Mouse (Mus musculus) brain, adult 2 months (tissue): ENCODE measurements around the gene Yif1a.

Source experiments
- DNase-seq: peaks from one replicate; pipeline ENCODE4 v3.0.0; 2011; ENCODE audit warnings: low read depth, low spot score

Gene Yif1a

GRCm38 (mm10) chr19:5087884-5088728 is at the start of gene Yif1a:
Gene Yif1a (plus strand): TSS chr19:5088538.
- peak; percentile 100 for DNase-seq

GRCm38 (mm10) chr19:5038709-5039156 is 49.6 kb upstream of the Yif1a start, which contains the start of the genes B4gat1 and AC124502.3:
Gene B4gat1 (plus strand): TSS chr19:5038826.
Gene AC124502.3 (plus strand): TSS chr19:5038891.
- DNase-seq = peak; percentile 97

- no peak for DNase-seq
Measured at GRCm38 (mm10) chr19:5039301-5040114, 48.8 kb upstream of the Yif1a start.

- peak; percentile 98 for DNase-seq
Measured at GRCm38 (mm10) chr19:5040862-5041523, 47.3 kb upstream of the Yif1a start, which contains the start of gene Brms1. Gene Brms1 (plus strand): TSS chr19:5041354.

GRCm38 (mm10) chr19:5041588-5041987 is 46.8 kb upstream of the Yif1a start:
- no peak for DNase-seq

- DNase-seq = peak; percentile 73
Measured at GRCm38 (mm10) chr19:5045531-5045930, 42.8 kb upstream of the Yif1a start.

- peak; percentile 82 for DNase-seq
Measured at GRCm38 (mm10) chr19:5048138-5049056, 39.9 kb upstream of the Yif1a start.

- DNase-seq = no peak
Measured at GRCm38 (mm10) chr19:5049325-5049724, 39.0 kb upstream of the Yif1a start.

- peak; percentile 97 for DNase-seq
Measured at GRCm38 (mm10) chr19:5050047-5050905, 38.1 kb upstream of the Yif1a start, which contains the start of gene Rin1. Gene Rin1 (plus strand): TSS chr19:5050481.

- DNase-seq = no peak
Measured at GRCm38 (mm10) chr19:5051031-5051430, 37.3 kb upstream of the Yif1a start.

GRCm38 (mm10) chr19:5051515-5051914 is 36.8 kb upstream of the Yif1a start:
- no peak for DNase-seq

- DNase-seq = peak; percentile 87
Measured at GRCm38 (mm10) chr19:5052166-5052822, 36.0 kb upstream of the Yif1a start.

- DNase-seq = peak; percentile 49
Measured at GRCm38 (mm10) chr19:5052853-5053252, 35.5 kb upstream of the Yif1a start.

- peak; percentile 73 for DNase-seq
Measured at GRCm38 (mm10) chr19:5053909-5054308, 34.4 kb upstream of the Yif1a start.

- DNase-seq = peak; percentile 49
Measured at GRCm38 (mm10) chr19:5056251-5056650, 32.1 kb upstream of the Yif1a start.

GRCm38 (mm10) chr19:5057876-5058775 is 30.2 kb upstream of the Yif1a start:
- DNase-seq = no peak

- DNase-seq = no peak
Measured at GRCm38 (mm10) chr19:5058801-5059771, 29.3 kb upstream of the Yif1a start.
